Mouse (Mus musculus): ENCODE data around the gene Kcnq4.

DNA sequence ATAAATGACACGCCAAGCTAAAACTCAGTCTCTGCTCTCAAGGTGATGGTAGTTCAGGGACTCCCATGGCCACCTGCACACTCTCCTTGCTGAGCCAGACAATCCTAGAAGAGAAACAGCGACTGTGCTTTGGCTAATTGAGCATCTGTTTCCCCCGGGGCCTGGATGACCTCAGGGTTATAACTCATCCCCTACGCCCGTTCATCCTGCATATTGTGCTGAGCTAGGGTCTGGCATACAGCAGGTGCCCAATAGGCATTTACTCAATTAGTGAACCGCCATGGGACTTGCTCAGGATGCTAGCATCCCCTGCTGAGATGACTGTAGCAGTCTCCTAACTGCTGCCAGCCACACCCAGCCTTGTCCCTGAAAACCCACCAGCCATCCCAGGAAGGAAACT is 61.1 kb downstream of the Kcnq4 start:
- TF ChIP-seq GATA1 (IDR thresholded peaks at IDR 0.05; ENCODE audit: low read length) (no peak), TAL1 (IDR thresholded peaks at IDR 0.05; ENCODE audit: low read length) (no peak)

Data from erythroblast, embryonic 14.5 days (primary cell).